Mouse (Mus musculus) heart, postnatal 0 days (tissue): ENCODE data around the gene Gjb5. TPM values are rescaled to one million over a fixed set of nuclear protein-coding genes. Genes with fewer than 3 reads are reported as not detected.

Experiments
- ATAC-seq: fragments of 200-750 bp; cut with Nextera tagmentation; 2 replicates; pipeline ENCODE4 v1.8.0; 2017; ENCODE audit warnings: low read depth, moderate number of reproducible peaks, moderate library complexity; ENCODE audit not compliant: insufficient read depth
- DNase-seq: peaks from one replicate; pipeline ENCODE4 v3.0.0-alpha.2; 2016; ENCODE audit warnings: low spot score
- H3K27ac ChIP-seq: fragments of 300-500 bp; sonication (generic); 2 replicates; pipeline ENCODE4 v1.5.1; 2014; ENCODE audit warnings: low read depth, mild to moderate bottlenecking
- H3K27me3 ChIP-seq: fragments of 300-500 bp; sonication (generic); 2 replicates; pipeline ENCODE4 v1.6.1; 2014; ENCODE audit warnings: low read length, mixed read lengths; ENCODE audit not compliant: control insufficient read depth, insufficient read depth
- H3K36me3 ChIP-seq: fragments of 300-500 bp; sonication (generic); replicated peaks from 2 replicates; pipeline ENCODE4 v1.6.1; 2014; ENCODE audit warnings: low read length, mixed read lengths; ENCODE audit not compliant: control insufficient read depth, insufficient read depth
- H3K4me1 ChIP-seq: fragments of 300-500 bp; sonication (generic); 2 replicates; pipeline ENCODE4 v1.6.1; 2014; ENCODE audit warnings: antibody characterized with exemption; ENCODE audit not compliant: control insufficient read depth, insufficient read depth
- H3K4me2 ChIP-seq: fragments of 300-500 bp; sonication (generic); 2 replicates; pipeline ENCODE4 v1.6.1; 2014; ENCODE audit warnings: low read depth, mild to moderate bottlenecking, low read length, moderate library complexity
- H3K4me3 ChIP-seq: fragments of 300-500 bp; sonication (generic); 2 replicates; pipeline ENCODE4 v1.5.1; 2014; ENCODE audit warnings: low read depth, low read length
- H3K9ac ChIP-seq: fragments of 300-500 bp; sonication (generic); replicated peaks from 2 replicates; pipeline ENCODE4 v1.6.1; 2014; ENCODE audit warnings: low read depth, low read length, mixed read lengths
- H3K9me3 ChIP-seq: fragments of 300-500 bp; sonication (generic); replicated peaks from 2 replicates; pipeline ENCODE4 v1.6.1; 2016; ENCODE audit warnings: low read length; ENCODE audit not compliant: control insufficient read depth
- CTCF ChIP-seq: IDR thresholded peaks from 2 replicates; pipeline ENCODE4 v1.5.1; 2016; ENCODE audit warnings: antibody characterized with exemption, control low read depth, low read depth
- EP300 ChIP-seq: IDR thresholded peaks from 2 replicates; pipeline ENCODE4 v1.6.1; 2016; ENCODE audit warnings: antibody characterized with exemption, low read depth
- WGBS: fragments of 180-500 bp; shearing (Covaris S2); extraction: QIAGEN DNeasy Blood & Tissue Kit; methylation state at CpG from one replicate; pipeline ENCODE4 v1.1.7; 2014; 5-methylcytosine and 5-hydroxymethylcytosine counted together
- polyA plus RNA-seq: library from polyadenylated mRNA; unstranded; fragments of >200 nt; fragmentation: Nextera tagmentation; extraction: Ambion mirVana; gene quantifications from 2 replicates; pipeline ENCODE4 v1.2.1, GENCODE M21; 2015
- total RNA-seq: library from RNA; depleted of rRNA; stranded (reverse); fragments of >200 nt; gene quantifications from 2 replicates; pipeline ENCODE4 v1.2.3, GENCODE M21; 2014; ENCODE audit warnings: low replicate concordance; rRNA removed

The Gjb5 gene
- 1.7 and 2.7 TPM in 2 replicates for total RNA-seq
- polyA plus RNA-seq, result 0.51 and 0.63 TPM in 2 replicates

GRCm38 (mm10) chr4:127358018-127358417, at the start of gene Gjb5:
Gjb5 (minus strand) TSS chr4:127358181.
- Histone ChIP-seq H3K36me3 (no peaks in the 10 kb centered on the region), H3K27ac (no peak within 1 kb of the TSS), H3K4me3 (no peak within 1 kb of the TSS), H3K27me3 (peaks cover 7% of the 10 kb centered on the region), H3K9ac (no peak within 1 kb of the TSS), H3K9me3 (no peaks in the 10 kb centered on the region), H3K4me2 (no peak within 1 kb of the TSS), H3K4me1 (no peaks in the 10 kb centered on the region)
- no peak for ATAC-seq
- TF ChIP-seq EP300 (no peak), CTCF (no peak)
- WGBS, result 27% methylated on average over 5 of the region's 5 CpGs
- no peak for DNase-seq

DNA sequence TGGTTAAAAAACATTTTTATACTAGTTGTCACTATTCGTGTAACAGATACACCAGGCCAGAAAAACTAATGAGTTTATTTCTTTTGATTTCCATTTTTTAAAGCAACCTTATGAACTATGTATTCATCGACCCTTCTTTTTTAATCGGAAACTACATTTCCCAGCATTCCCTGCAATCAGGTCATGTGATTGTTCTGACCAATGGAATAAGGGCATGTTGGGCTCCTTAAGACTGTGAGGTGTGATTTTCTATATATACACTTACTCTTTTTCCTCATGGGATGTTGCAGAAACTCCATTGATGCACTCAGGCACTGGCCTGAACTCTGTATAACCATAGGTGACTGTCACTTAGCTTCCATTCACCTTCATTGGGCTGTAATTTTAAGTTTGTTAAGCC, 44.6 kb upstream of the Gjb5 start:
- Histone ChIP-seq H3K27me3 (no peaks in the 10 kb centered on the region), H3K9me3 (no peaks in the 10 kb centered on the region), H3K4me2 (no peak overlapping the region), H3K9ac (no peak overlapping the region), H3K36me3 (no peaks in the 10 kb centered on the region), H3K27ac (no peak overlapping the region), H3K4me1 (no peaks in the 10 kb centered on the region; the same call in 1 of the 2 replicates), H3K4me3 (no peak overlapping the region)
- 65% methylated on average over 3 of the region's 3 CpGs for WGBS
- no peak for DNase-seq
- no peak for ATAC-seq
- TF ChIP-seq CTCF (no peak), EP300 (no peak)

GRCm38 (mm10) chr4:127402166-127402565, 44.2 kb upstream of the Gjb5 start:
- Histone ChIP-seq H3K4me2 (no peak overlapping the region), H3K4me3 (no peak overlapping the region), H3K27ac (no peak overlapping the region), H3K9me3 (no peaks in the 10 kb centered on the region), H3K36me3 (no peaks in the 10 kb centered on the region), H3K9ac (no peak overlapping the region), H3K27me3 (no peaks in the 10 kb centered on the region), H3K4me1 (no peaks in the 10 kb centered on the region; the same call in 1 of the 2 replicates)
- WGBS, result 80% methylated on average over 4 of the region's 4 CpGs
- TF ChIP-seq CTCF (no peak), EP300 (no peak)
- DNase-seq (no peak), ATAC-seq (no peak)

- Histone ChIP-seq H3K4me2 (no peak overlapping the region), H3K27ac (no peak overlapping the region), H3K4me1 (no peaks in the 10 kb centered on the region; the same call in 1 of the 2 replicates), H3K4me3 (no peak overlapping the region), H3K9ac (no peak overlapping the region), H3K27me3 (no peaks in the 10 kb centered on the region), H3K36me3 (no peaks in the 10 kb centered on the region), H3K9me3 (no peaks in the 10 kb centered on the region)
- 38% methylated on average over 11 of the region's 11 CpGs for WGBS
- peak; percentile 20 for DNase-seq
- TF ChIP-seq EP300 (no peak), CTCF (no peak)
- peak; percentile 72 for ATAC-seq
These were observed 42.5 kb upstream of the Gjb5 start for GRCm38 (mm10) chr4:127400165-127401145.

DNA sequence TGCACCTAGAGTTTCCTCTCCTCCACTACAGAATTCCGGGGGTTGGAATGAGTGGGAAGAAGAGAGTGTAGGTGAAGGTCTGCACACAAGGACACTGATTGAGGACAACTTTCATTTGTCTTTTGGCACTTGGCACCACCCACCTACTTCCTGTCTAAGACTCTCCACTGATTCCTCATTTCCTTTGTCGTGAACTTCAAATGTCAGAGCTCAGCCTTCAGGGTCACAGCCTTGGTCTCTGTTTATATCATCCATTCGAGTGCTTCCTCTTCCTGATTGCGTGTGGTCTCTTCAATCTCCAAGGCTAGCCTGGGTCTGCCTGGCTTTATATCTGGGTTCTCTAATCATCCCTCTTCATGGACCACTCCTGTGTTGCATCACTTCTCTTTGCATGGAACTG, 37.6 kb upstream of the Gjb5 start:
- 41% methylated on average over 4 of the region's 4 CpGs for WGBS
- no peak for ATAC-seq

More for the DNA sequence above, 37.6 kb upstream of the Gjb5 start:
- Histone ChIP-seq H3K36me3 (no peaks in the 10 kb centered on the region), H3K9me3 (no peaks in the 10 kb centered on the region), H3K9ac (no peak overlapping the region), H3K4me2 (no peak overlapping the region), H3K4me1 (no peaks in the 10 kb centered on the region), H3K27me3 (no peaks in the 10 kb centered on the region), H3K4me3 (no peak overlapping the region), H3K27ac (no peak overlapping the region)
- no peak for DNase-seq
- no peak for TF ChIP-seq EP300
- no peak for TF ChIP-seq CTCF
